In the genomic region with DNA sequence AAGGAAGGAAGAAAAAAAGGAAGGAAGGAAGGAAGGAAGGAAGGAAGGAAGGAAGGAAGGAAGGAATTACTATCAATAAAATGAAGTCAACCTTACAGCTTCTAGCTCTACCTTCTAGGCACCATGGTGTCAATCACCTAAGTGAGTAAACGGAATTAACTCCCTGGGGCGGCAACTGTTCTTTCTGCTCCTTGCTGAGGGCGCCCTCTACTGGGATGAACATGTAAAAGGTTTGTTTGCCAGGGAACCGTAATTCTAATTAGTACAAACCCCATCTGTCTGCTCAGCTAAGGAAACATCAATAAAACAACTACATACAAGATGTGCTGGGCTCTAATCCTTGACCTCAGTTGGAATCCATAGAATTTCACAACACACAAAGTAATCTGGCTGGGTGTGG, we compare ENCODE assay signal across 9 mouse cellular contexts. TPM values are rescaled to one million over a fixed set of nuclear protein-coding genes. Genes with fewer than 3 reads are reported as not detected.
DNase-seq lines count a peak whose midpoint lies in the region; ATAC-seq and TF ChIP-seq lines count a peak whose summit lies in the region.
"Had no signal": no experiment of that assay in that cellular context is flagged by ENCODE, and none has a peak within 500 bp of the region (broad histone marks: within the 10 kb centered on the region; RNA-seq: fewer than 3 reads in every experiment).

No protein-coding gene starts in this region.

- DNase-seq in liver, adult 2 months (ENCODE audit: extremely low read depth, low read depth, low spot score) = peak; percentile 62
- DNase-seq in liver, embryonic 11.5 days (ENCODE audit: low spot score) = no peak
- DNase-seq in R1 (ENCODE audit: low read depth, low spot score) = peak; percentile 77
- DNase-seq in cerebellum, postnatal 25 days = peak; percentile 74 to 88
- peak; percentile 64 for DNase-seq in limb, embryonic 10.5 days (ENCODE audit: low spot score)
- peak; percentile 76 for DNase-seq in retina, postnatal 7 days (ENCODE audit: low read depth, low spot score)
- DNase-seq in thymus, postnatal 4 days = peak; percentile 89

- no peak for ATAC-seq in liver, embryonic 11.5 days (replicated peaks; ENCODE audit: low FRiP score)
- ATAC-seq in hematopoietic stem cell, adult 5-6 weeks (replicated peaks in 1 of 2; ENCODE audit: insufficient read depth in 1 of 2, low FRiP score in 2 of 2, low TSS enrichment in 1 of 2, low read depth in 1 of 2, poor library complexity in 2 of 2, severe bottlenecking in 2 of 2) = peak; percentile 26 to 63; a peak in 2 of 4 replicates

- H3K9ac ChIP-seq in liver, adult 2 months (ENCODE audit: low read depth, low read length) = no peak overlapping the region
- no peak overlapping the region for H3K9ac ChIP-seq in liver, embryonic 11.5 days (ENCODE audit: low read depth, low read length)
- H3K9ac ChIP-seq: neural tube, embryonic 13.5 days had no signal

- H3K27ac ChIP-seq in liver, adult 2 months (replicated peaks; ENCODE audit: insufficient read depth, low read depth, low read length) = no peak overlapping the region
- no peak overlapping the region for H3K27ac ChIP-seq in liver, embryonic 11.5 days (ENCODE audit: low read depth, low read length)
- no peak overlapping the region for H3K27ac ChIP-seq in limb, embryonic 10.5 days
- H3K27ac ChIP-seq: neural tube, embryonic 13.5 days had no signal

- no peak overlapping the region for H3K4me2 ChIP-seq in liver, embryonic 11.5 days
- H3K4me2 ChIP-seq: neural tube, embryonic 13.5 days had no signal

- TF ChIP-seq POLR2A in liver, adult 2 months (IDR thresholded peaks at IDR 0.05; ENCODE audit: extremely low read depth, insufficient read depth, low read length) = no peak

- TF ChIP-seq CTCF in liver, adult 2 months (IDR thresholded peaks at IDR 0.05; ENCODE audit: low read depth, low read length) = peak; percentile 69

- no peaks in the 10 kb centered on the region for H3K79me2 ChIP-seq in liver, adult 2 months (ENCODE audit: control insufficient read depth, insufficient read depth, low read length)

- H3K9me3 ChIP-seq in liver, embryonic 11.5 days (ENCODE audit: control insufficient read depth, low read length) = no peaks in the 10 kb centered on the region
- no peaks in the 10 kb centered on the region for H3K9me3 ChIP-seq in limb, embryonic 10.5 days (replicated peaks)
- H3K9me3 ChIP-seq: neural tube, embryonic 13.5 days had no signal

- no peak overlapping the region for H3K4me3 ChIP-seq in liver, adult 2 months (ENCODE audit: insufficient read depth, low read depth, low read length)
- no peak overlapping the region for H3K4me3 ChIP-seq in liver, embryonic 11.5 days (ENCODE audit: low read depth, low read length)
- H3K4me3 ChIP-seq in limb, embryonic 10.5 days = no peak overlapping the region
- H3K4me3 ChIP-seq: neural tube, embryonic 13.5 days had no signal

- H3K4me1 ChIP-seq in liver, adult 2 months (ENCODE audit: control insufficient read depth, insufficient read depth, low read length) = no peaks in the 10 kb centered on the region; the same call in 1 of the 2 replicates
- peaks cover 24% of the 10 kb centered on the region for H3K4me1 ChIP-seq in liver, embryonic 11.5 days (replicated peaks; ENCODE audit: control insufficient read depth, insufficient read depth, low read length)
- peaks cover 25% of the 10 kb centered on the region for H3K4me1 ChIP-seq in limb, embryonic 10.5 days

- WGBS in liver, adult 2 months = 2% methylated on average over 4 of the region's 4 CpGs
- WGBS in liver, embryonic 11.5 days = under 1% methylated on average over 4 of the region's 4 CpGs
- WGBS in limb, embryonic 10.5 days = 4% methylated on average over 4 of the region's 4 CpGs

- no peaks in the 10 kb centered on the region for H3K36me3 ChIP-seq in liver, adult 2 months (ENCODE audit: control insufficient read depth, insufficient read depth, low read length)
- H3K36me3 ChIP-seq in liver, embryonic 11.5 days (ENCODE audit: control insufficient read depth, insufficient read depth, low read length) = no peaks in the 10 kb centered on the region
- H3K36me3 ChIP-seq in limb, embryonic 10.5 days = no peaks in the 10 kb centered on the region
- H3K36me3 ChIP-seq: neural tube, embryonic 13.5 days had no signal

- H3K27me3 ChIP-seq in liver, adult 2 months (ENCODE audit: control insufficient read depth, insufficient read depth, low read length) = no peaks in the 10 kb centered on the region
- no peaks in the 10 kb centered on the region; the same call in 1 of the 2 replicates for H3K27me3 ChIP-seq in liver, embryonic 11.5 days (replicated peaks; ENCODE audit: control insufficient read depth, insufficient read depth, low read length)
- peaks cover 26% of the 10 kb centered on the region for H3K27me3 ChIP-seq in limb, embryonic 10.5 days (ENCODE audit: low read depth, poor library complexity, severe bottlenecking)
- H3K27me3 ChIP-seq: neural tube, embryonic 13.5 days had no signal

RNA-seq across cellular contexts. Expression of a gene that starts 3.1 kb away (rescaled TPM):
- 12.4 and 18.6 TPM in 2 replicates for total RNA-seq in liver, adult 2 months (2014; rRNA removed)
- 26.7 and 40.3 TPM in 2 replicates for polyA plus RNA-seq in liver, adult 2 months (2012; rRNA removed)
- 132 and 155 TPM in 2 replicates for polyA plus RNA-seq in liver, embryonic 11.5 days (2014; fragmentation: Nextera tagmentation; extraction: Ambion mirVana)
- 84.9 and 161 TPM in 2 replicates for total RNA-seq in hematopoietic stem cell, adult 5-6 weeks (2017)
- polyA plus RNA-seq in limb, embryonic 10.5 days (2016; fragmentation: Nextera tagmentation; extraction: Ambion mirVana) = 53.2 and 94.6 TPM in 2 replicates

RNA-seq across cellular contexts. Expression of a gene that starts 18.6 kb away (rescaled TPM):
- total RNA-seq in liver, adult 2 months (2014; rRNA removed) = 5.2 and 7.0 TPM in 2 replicates
- polyA plus RNA-seq in liver, adult 2 months (2012; rRNA removed) = 11.3 and 12.2 TPM in 2 replicates
- 9.1 TPM in 2 replicates for polyA plus RNA-seq in liver, embryonic 11.5 days (2014; fragmentation: Nextera tagmentation; extraction: Ambion mirVana)
- total RNA-seq in hematopoietic stem cell, adult 5-6 weeks (2017) = 8.1 and 9.3 TPM in 2 replicates
- polyA plus RNA-seq in limb, embryonic 10.5 days (2016; fragmentation: Nextera tagmentation; extraction: Ambion mirVana) = 7.2 and 7.9 TPM in 2 replicates
